Mouse (Mus musculus) thymus, adult 18-20 months (tissue): ENCODE measurements around the gene Ntng2.
A peak's percentile ranks its signal among the peaks of the same experiment; 100 is the strongest.

Experiments
- DNase-seq, 2 experiments: peaks; one replicate each; pipeline ENCODE4 v3.0.0; 2022; ENCODE audit warnings: mixed read lengths in 2 of 2

Gene Ntng2

DNA sequence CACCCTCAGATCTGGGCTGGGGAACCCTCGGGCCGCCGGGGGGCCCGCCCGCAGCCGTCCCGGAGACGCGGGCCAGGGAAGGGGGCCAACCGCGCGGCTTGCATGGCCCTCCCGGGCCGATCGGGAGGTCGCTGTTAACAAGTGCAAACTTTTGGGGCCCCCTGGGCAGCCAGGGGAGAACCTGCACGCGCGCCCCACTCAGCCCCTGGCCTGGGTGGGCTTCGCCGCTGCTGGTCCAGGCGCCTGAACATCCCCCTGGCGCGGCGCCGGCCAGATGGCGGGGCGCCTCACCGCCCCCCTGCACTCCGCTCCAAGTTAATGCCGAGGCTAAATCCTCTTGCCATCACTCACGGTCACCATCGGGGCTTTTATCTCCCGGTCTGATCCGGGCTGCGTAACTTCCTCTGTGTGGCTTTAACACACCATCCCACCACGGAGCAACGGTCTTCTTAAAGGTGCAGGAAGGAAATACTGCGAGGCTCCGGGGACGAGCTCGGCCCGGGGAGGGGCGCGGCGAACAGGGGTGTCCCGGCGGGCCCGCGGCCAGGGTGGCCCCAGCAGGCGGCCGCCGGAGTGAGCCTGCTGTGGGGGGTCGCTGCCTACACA, at the start of gene Ntng2:
TSS of gene Ntng2 (minus strand) at position 407 of the 606 bp plus-strand sequence.
- peak in 1 of 2 experiments; percentile 15 for DNase-seq

- DNase-seq, result no peak
These were observed 42.8 kb upstream of the Ntng2 start for GRCm38 (mm10) chr2:29295557-29295956.

GRCm38 (mm10) chr2:29287651-29288050, 34.8 kb upstream of the Ntng2 start:
- no peak for DNase-seq

DNA sequence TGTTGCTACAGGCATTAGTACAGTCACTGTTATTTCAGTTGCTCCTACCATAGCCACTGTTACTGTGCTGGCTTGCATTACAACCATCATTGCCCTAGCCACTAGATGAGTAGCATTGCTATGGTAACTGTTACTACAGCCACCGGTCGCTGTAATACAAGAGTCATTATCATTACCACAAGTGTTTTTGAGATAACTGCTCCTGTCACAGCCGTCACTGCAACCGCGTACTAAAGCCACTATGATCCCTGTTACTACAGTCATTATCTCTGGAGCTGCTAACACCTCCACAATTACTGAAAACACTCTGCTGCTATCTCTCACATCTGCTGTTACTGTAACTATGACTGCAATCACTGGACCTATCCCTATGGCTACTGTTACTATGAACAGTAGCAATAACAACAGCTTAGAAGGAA, 24.9 kb upstream of the Ntng2 start:
- no peak for DNase-seq

GRCm38 (mm10) chr2:29271803-29272518, 19.2 kb upstream of the Ntng2 start:
- DNase-seq, result no peak

DNA sequence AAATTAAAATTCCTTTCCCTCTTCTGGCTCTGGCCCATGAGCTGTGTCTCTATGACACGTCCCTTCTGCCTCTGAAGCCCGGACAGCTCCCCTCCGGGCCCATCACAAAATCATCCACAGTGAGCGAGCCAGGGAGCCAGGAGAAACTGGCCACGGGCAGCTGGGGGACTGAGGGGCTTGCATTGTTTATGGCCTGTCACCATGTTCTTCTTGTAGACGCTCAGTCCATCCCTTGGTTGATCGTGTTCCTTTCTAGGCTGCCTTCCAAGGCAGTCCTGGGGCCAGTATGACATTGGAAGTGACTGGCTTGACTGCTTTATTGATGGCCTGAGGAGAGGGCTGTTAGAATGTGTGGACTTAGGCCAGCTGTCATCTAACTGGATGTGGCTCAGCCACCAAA, 18.3 kb upstream of the Ntng2 start:
- DNase-seq, result no peak

GRCm38 (mm10) chr2:29266810-29267209, 14.0 kb upstream of the Ntng2 start:
- no peak for DNase-seq

DNA sequence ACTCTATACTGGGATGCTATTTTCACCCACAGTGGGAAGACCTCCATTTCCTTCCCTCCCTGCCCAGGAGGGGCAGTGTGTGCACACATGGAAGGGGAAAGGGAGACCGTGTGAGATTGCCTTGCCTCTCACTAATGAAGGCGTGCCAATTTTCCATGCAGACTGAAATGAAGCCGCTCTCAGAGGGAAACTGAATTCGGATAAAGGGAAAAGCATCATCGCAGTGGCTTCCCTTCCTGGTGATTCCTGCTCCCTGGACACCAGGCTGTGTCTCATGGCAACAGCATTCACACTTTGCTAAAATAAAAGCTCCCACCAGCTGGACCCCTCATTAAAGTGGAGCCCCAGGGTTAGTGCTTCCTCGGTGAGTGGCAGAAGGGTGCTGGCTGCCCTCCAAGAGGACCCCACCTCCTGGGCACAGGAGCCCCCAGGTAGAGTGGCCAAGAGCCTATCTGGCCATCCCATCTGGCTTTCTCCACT, 9.7 kb upstream of the Ntng2 start:
- DNase-seq, result no peak

DNA sequence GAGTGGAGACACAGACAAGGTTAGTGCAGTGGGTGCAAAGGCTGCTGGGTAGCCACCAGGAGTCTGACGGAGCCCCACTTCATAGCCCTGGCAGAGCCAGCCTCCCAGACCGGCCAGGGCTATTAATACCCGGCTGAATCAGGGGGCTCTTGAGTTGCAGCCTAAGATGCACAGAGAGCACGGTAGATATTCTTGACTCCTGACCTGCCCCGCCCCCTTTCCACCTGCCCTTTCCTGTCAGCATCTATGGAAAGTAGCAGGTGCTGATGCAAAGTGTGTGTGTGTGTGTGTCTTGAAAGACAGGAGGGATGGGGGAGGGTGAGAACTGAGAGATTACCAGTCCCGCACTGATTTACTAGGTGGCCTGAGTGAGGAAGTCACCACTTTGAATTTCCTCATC, 8.3 kb upstream of the Ntng2 start:
- no peak for DNase-seq

GRCm38 (mm10) chr2:29253205-29253865, 530 bp upstream of the Ntng2 start:
- DNase-seq, result peak in 1 of 2 experiments; percentile 8

DNA sequence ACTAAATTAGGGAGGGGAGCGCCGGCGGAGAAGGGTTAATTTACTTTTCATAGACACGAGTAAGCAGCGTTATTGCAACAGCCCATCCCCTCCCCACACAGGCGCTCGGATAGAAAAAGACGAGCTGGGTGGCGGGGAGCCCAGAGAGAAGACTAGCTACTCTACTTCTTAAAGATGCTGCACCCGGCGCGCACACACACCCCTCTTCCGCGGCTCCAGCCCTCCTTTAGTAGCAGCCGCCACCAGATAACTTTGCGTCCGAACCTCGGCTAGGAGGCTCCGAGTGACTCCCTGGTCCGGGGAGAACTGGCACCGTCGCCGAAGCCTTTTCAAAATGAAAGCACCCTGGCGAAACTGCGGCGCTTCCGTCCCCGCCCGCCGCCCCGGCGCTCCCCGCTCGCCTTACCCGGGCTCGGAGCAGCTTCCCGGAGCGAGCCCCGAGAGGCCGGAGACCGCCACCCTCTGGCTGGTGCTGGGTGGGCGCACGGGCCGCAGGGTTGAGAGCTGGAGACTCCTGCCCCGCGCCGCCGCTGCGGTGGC, 676 bp downstream of the Ntng2 start:
- peak; percentile 12 to 24 for DNase-seq

GRCm38 (mm10) chr2:29251095-29252058, 1.4 kb downstream of the Ntng2 start:
- no peak for DNase-seq

- DNase-seq, result no peak
These were observed 2.3 kb downstream of the Ntng2 start for GRCm38 (mm10) chr2:29250263-29251094.

DNA sequence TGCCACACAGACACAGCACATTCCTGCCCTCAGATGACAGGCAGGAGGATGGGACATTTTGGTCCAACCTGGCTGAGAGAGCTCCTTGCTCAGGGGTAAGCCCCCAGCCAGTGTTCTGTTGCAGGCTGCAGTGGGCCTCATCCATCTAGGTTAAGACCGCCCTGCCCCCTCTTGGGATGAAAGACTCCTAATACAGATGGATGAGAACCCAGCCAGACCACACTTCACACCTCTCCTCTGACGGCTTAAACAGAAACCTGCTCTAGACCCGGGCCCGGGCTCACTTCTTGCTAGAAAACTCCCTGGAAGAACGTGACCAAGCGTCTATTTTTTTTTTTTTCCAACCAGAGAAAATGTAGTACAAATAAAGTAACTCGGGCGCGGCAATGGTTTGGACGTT, 3.0 kb downstream of the Ntng2 start:
- DNase-seq, result no peak

- DNase-seq, result no peak
These were observed 4.3 kb downstream of the Ntng2 start for GRCm38 (mm10) chr2:29248551-29248950.

DNA sequence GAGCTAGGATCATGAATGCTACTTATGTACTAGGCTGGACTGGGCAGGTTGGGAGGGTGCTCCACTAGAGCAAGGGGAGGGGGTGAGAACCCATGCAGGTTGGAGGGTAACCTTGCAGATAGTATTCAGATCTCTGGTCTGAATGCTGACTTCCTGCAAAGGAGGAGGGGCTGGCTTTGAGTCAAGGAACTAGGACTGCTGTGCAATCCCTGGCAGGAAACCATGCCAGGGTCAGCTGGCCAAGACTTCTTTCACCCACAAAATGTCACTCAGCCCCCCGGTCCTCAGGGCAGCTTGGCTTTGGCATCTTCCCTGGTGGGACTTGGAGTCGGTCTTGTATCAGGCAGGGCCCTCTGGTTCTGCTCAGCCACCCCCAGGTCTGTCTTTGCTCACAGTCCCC, 5.4 kb downstream of the Ntng2 start:
- DNase-seq, result no peak

DNA sequence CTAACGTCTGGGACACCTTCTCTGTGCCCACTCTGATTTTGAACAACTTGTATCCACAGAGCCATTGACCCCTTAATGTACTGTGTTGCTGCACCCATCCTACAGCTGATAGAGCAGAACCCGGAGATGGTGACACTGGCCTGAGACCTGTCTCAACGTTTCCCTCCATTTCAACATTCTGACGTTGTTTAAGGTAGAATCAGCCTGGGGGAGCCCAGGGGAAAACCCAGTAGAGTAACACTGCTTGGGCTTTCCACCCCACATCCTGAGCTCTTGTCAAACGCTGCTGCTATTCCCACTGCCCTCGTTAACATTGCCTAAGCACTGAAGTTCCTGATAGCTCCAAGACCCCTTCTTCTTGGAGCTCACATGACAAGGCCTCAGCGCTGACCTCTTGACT, 5.9 kb downstream of the Ntng2 start:
- DNase-seq, result no peak

DNA sequence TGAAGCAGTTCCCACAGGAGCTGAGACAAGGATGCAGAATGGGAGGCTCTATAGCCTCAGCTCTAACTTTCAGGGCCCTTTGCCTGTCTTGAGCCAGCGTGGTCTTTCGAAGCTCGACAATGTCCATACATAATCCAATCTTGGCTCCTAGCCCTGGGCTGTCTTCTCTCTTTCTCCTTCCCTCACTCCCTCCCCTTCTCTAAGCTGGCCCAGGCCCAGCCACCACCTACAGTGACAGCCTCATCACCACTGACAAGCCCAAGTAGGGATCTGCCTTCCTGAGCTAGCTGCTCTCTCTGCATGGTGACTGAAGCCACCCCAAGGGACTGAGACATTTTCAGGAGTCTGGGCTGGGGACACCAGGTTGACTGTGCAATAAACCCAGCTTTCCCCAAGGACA, 6.5 kb downstream of the Ntng2 start:
- DNase-seq, result no peak

DNA sequence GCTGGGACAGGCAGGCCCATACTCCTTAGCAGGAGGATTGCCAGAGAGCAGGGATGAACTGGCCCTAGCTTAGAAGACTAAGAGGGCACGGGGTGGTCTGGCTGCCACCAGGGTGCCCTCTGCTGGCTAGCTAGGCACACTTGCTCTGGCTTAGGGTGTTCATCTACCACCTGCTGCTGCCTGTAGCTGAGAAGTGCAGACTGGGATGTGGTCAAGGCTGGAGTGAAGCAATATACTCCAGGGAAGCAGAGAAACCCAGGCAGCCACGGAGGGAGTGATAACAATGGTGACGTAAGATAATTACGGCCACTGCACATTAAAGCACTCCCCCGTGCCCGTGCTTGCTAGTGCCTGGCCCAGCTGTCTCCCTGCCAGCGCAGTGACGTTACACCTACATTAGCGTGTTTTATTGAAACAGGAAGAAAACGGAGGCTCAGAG, 7.4 kb downstream of the Ntng2 start:
- DNase-seq, result no peak

- no peak for DNase-seq
These were observed 13.5 kb downstream of the Ntng2 start for GRCm38 (mm10) chr2:29239329-29239728.

DNA sequence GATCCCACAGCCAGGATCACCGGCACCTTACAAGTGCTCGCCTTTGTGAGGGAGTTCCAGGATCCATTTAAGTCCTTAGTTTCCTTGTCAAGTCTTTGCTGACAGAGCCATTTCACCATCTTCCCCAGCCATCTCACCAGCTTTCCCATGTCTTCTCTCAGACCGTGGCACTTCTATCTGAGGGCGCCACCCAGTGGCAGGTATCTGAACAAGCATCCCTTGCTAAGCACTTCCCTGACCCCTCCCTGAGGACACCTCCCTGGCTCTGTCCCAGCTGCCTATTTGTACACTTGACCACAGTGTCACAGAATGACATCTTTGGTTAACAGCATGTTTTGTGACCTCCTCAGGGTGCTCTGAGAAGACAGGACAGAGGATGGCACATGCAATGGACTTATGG, 15.2 kb downstream of the Ntng2 start:
- DNase-seq, result peak; percentile 17 to 21
